Mouse (Mus musculus) v-Abl transformed pro-B cells (cell line): ENCODE results near the gene Gm10338.
"Not testable (repeated sequence)": the region's sequence is repeated elsewhere in the genome, so short reads cannot be mapped to it uniquely, and the experiment has no call there.

ENCODE experiments used
- in situ Hi-C, 2 experiments: fragments of 400-800 bp; cut with MboI; formaldehyde crosslinking; loops; one replicate each; pipeline ENCODE4 v1.15.1; 2025; ENCODE audit not compliant: unreplicated experiment in 2 of 2

The Gm10338 gene

DNA sequence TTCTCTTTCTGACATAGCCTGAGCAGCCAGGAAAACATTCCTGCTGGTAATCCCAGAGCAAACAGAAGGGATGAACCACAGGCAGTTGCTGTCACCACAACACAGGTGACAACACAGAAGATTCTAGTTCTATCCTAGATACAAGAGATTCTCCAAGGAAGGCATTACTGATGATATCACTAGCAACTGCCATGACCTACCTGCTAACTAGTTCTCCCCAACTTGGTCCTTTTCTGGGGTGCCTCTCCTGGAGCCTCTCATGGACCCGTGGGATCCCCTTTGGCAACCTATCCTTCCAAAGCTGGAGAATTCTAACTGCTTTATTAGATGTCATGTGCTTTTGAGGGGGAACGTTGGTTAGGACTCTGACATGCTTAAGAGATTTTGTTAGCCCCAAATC, at the start of gene Gm10338:
Gene Gm10338, minus strand, starts transcription at position 101 of the 400 bp plus-strand sequence.
- in situ Hi-C loops = not testable (repeated sequence)

DNA sequence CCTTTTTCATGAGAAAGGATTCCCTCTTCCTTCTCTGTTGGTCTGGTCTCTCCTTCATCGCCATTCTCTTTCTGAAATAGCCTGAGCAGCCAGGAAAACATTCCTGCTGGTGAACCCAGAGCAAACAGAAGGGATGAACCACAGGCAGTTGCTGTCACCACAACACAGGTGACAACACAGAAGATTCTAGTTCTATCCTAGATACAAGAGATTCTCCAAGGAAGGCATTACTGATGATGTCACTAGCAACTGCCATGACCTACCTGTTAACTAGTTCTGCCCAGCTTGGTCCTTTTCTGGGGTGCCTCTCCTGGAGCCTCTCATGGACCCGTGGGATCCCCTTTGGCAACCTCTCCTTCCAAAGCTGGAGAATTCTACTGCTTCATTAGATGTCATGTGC, 48.5 kb upstream of the Gm10338 start, which contains the start of gene Gm10128:
Gene Gm10128, minus strand, starts transcription at position 101 of the 400 bp plus-strand sequence.
- in situ Hi-C loops = not testable (repeated sequence)

DNA sequence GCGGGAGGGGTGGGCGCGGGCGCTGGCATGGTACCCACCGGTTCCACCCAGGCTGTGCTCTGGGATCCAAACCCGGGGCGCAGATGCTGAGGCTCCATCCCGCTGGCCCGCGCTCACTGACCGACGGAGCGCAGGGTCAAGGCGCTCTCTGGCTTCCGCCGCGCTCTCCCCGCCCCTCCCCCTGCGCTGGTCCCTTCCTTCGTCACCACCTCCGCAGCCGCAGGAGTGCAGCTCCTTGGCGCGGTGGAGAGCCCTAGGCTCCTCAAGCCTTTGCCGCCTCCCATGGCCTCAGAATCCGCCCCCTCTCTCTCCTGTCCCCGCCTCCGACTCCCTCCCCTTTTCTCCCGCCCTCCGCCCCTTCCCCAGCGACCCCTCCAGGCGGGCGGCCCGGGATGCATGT, 27.0 kb downstream of the Gm10338 start, which contains the start of gene Gm3558:
Gene Gm3558, minus strand, starts transcription at position 185 of the 400 bp plus-strand sequence.
- in situ Hi-C loops = not testable (repeated sequence)

DNA sequence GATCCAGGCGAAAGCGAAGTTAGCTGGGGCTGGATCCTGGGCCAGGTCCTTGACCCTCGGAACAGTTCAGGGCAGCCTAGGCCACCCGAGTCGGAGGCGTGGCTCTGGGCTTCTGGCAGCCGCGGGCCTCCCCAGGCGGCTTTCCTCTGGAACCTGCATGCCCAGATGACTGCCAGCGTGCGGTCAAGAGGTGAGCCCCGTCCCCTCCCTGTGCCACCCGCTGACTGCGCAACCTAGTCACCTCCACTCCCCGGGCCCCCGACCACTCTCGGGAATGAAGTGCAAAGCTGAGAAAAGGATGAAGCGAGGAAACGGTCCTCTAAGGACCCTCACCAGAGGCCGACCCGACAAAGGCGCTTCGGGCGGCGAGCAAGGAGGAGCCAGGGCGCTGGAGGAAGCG, 27.5 kb downstream of the Gm10338 start:
- in situ Hi-C loops = not testable (repeated sequence)

DNA sequence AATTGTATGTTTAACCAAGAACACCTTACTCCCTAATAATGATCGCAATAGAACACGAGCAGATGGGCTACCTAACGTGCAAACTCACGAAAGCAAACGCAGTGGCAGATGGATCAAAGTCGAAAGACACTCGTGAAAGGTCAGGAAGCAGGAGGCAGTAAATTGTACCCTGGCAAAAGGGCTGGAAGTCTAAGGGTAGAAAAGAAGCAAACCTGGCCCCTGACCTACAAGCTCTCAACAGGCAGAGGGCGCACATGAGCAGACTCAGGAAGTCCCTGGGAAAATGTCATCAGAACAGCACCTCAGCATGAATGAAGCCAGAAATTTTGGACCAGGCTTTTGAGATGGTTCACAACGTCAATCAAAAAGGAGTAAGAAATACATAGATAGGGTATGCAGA, 28.1 kb downstream of the Gm10338 start:
- in situ Hi-C loops = not testable (repeated sequence)
